Mouse (Mus musculus) brown adipose tissue, adult 24 weeks (tissue): ENCODE data around the gene Lsm4. TPM values are rescaled to one million over a fixed set of nuclear protein-coding genes. Genes with fewer than 3 reads are reported as not detected.
A peak's percentile ranks its signal among the peaks of the same experiment; 100 is the strongest.

ENCODE experiments used
- H3K27ac ChIP-seq: fragments of 200-500 bp; replicated peaks from 2 replicates; pipeline ENCODE4 v1.5.1; 2012; ENCODE audit warnings: low read depth, mild to moderate bottlenecking, low read length
- H3K4me1 ChIP-seq: fragments of 200-500 bp; 2 replicates; pipeline ENCODE4 v1.6.1; 2012; ENCODE audit warnings: low read length, mixed read lengths; ENCODE audit not compliant: control insufficient read depth, insufficient read depth, insufficient read length
- H3K4me3 ChIP-seq: fragments of 200-500 bp; 2 replicates; pipeline ENCODE4 v1.5.1; 2012; ENCODE audit warnings: low read depth, mild to moderate bottlenecking, low read length, moderate library complexity; ENCODE audit not compliant: insufficient read depth
- polyA plus RNA-seq: library from polyadenylated mRNA; stranded (reverse); fragments of >200 nt; gene quantifications from 2 replicates; pipeline ENCODE4 v1.2.4, GENCODE M21; 2012; ENCODE audit not compliant: missing spikeins, insufficient read depth, insufficient read length

Lsm4 gene
- polyA plus RNA-seq, result 89.4 and 121 TPM in 2 replicates

GRCm38 (mm10) chr8:70673079-70673856 lies at the start of gene Lsm4:
TSS of gene Lsm4 (plus strand) at chr8:70673248.
- Histone ChIP-seq H3K4me1 (peaks cover 11% of the 10 kb centered on the region), H3K27ac (peak within 1 kb of the TSS; percentile 97), H3K4me3 (peak within 1 kb of the TSS; percentile 77)

- H3K4me3 ChIP-seq, result no peak overlapping the region
- no peak overlapping the region for H3K27ac ChIP-seq
Measured at GRCm38 (mm10) chr8:70625104-70625503, 47.9 kb upstream of the Lsm4 start.

DNA sequence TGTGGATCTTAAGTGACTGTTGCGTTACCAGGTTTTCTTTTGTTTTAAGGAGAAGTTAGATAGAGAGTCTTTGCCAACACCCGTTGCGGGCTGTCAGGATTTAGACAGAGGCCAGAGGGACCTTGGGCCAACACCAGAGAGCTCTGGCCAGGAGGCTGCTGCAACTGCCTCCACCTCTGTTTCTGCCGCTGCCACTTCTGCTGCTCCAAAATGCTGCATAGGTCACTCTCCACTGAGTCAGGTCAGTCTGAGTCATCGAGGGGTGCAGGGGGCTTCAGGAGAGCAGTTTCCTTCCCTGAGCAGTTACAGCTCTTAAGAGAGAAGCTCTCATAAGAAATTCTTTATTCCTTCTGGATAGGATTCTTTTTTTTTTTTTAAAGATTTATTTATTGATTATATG lies 46.0 kb upstream of the Lsm4 start:
- no peak overlapping the region for H3K4me3 ChIP-seq
- H3K4me1 ChIP-seq, result peaks cover 5% of the 10 kb centered on the region
- no peak overlapping the region for H3K27ac ChIP-seq

More at GRCm38 (mm10) chr8:70625104-70625503, 47.9 kb upstream of the Lsm4 start:
- H3K4me1 ChIP-seq, result no peaks in the 10 kb centered on the region

GRCm38 (mm10) chr8:70628986-70629490 lies 44.0 kb upstream of the Lsm4 start:
- Histone ChIP-seq H3K4me3 (no peak overlapping the region), H3K4me1 (peaks cover 8% of the 10 kb centered on the region)

DNA sequence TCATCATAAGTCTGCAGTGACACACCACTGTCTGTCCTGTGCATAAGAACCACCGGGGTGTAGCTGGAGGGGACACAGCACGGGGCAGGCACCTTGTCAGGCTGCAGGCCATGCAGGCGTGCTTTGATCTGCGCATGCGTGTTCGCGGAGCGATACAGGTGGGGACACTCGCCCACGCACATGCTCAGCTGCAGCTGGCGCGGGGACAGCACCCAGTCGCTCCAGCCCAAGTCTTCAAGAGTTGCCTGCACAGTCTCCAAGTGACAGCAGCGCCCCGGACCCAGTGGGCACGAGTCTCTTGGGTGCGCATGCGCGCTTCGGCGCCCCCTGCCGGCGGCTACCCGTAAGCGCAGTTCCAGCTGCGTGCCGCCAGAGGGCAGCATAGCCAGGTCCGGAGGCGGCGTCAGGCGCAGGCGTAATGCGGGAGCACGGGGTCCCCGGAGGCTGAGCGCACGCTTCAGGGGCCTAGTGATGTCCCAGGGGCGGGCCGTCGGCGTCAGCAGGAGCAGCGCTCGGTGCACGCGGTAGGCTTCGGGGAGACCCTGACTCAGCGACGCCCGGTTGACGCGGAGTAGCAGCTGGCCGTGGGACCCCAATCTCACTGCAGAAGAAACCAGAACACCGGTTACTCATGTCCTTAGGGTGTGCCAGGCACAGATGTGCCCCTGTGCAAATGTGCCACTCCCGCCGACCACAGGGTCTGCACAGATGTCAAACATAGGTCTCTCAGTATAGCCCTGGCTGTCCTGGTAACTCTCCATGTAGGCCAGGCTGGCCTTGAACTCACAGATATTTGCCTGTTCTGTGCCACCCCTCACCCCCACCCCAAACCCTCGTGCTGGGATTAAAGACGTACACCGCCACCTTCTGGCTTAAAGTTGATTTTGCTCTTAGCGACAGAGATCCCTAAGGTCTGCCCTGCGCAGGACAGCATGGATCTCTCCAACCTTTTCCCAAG lies 43.2 kb upstream of the Lsm4 start:
- H3K4me1 ChIP-seq, result peaks cover 15% of the 10 kb centered on the region
- H3K27ac ChIP-seq, result peak overlapping the region; percentile 84
- peak overlapping the region; percentile 65 for H3K4me3 ChIP-seq

More at GRCm38 (mm10) chr8:70628986-70629490, 44.0 kb upstream of the Lsm4 start:
- no peak overlapping the region for H3K27ac ChIP-seq

- Histone ChIP-seq H3K4me3 (peak overlapping the region; percentile 65), H3K27ac (peak overlapping the region; percentile 84), H3K4me1 (peaks cover 24% of the 10 kb centered on the region)
Measured at GRCm38 (mm10) chr8:70630532-70631381, 42.3 kb upstream of the Lsm4 start.

DNA sequence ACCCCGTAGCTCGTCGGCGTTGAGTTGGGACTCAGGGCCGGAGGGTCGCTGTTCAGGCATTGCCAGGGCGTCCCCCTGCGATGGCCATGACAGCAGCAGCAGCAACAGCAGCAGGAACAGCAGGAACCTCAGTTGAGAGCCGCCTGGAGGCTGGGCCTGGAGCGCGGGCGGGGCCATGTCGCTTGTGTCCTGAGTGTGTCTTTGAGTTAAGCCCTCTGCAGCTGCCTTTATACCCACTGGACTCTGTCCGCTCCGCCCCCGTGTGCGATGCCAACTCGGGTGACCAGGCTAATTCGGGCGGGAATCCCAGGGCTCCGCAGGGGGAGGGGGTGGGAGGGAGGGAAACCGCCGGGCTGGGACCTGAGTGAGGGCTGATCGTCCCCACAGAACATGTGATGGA lies 41.6 kb upstream of the Lsm4 start:
- peak overlapping the region; percentile 65 for H3K4me3 ChIP-seq
- H3K4me1 ChIP-seq, result peaks cover 24% of the 10 kb centered on the region
- H3K27ac ChIP-seq, result peak overlapping the region; percentile 84

- peak within 1 kb of the TSS; percentile 84 for H3K27ac ChIP-seq
- H3K4me1 ChIP-seq, result peaks cover 24% of the 10 kb centered on the region
- H3K4me3 ChIP-seq, result peak within 1 kb of the TSS; percentile 65
Measured at GRCm38 (mm10) chr8:70632346-70632892, 40.6 kb upstream of the Lsm4 start, which contains the start of gene Gdf15. TSS of gene Gdf15 (minus strand) at chr8:70632456.

DNA sequence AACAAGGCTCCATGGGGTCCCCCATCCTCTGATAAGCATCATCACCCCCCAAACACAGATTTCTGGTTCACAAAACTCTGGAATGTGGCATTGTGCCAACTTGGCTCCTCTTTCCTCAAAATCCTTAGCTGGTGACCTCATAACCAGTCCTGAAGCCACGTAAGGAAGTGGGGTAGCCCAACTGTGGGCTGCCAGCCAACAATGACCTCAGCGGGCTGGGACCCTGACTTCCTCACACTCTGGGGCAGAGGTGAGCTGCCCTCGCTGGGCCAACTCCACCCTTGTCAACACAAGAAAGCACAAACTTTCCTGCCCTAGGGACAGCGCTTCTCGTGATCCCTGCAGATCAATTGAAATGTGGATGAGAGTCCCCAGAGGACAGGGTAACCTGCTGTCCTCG lies 39.0 kb upstream of the Lsm4 start:
- Histone ChIP-seq H3K27ac (peak overlapping the region; percentile 84), H3K4me1 (peaks cover 24% of the 10 kb centered on the region), H3K4me3 (no peak overlapping the region)

DNA sequence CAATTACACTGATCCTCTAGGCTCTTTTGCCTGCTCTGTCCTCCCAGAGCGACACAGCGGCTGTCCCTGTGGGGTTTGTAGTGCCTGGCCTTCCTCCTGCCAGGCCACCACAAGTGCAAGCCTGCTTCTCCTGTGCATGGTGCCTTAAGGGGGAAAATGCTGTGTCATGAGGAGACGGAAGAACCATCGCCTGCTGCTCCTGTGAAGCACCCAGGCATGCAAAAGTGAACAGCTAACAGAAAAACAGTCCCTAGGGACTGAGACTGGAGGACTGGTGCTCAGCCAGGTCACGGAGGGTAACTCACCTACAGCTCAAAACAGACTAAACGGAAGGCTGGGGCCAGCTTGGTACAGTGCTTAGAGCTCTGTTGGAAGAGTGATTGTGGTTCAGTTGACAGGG lies 37.5 kb upstream of the Lsm4 start:
- Histone ChIP-seq H3K27ac (peak overlapping the region; percentile 84), H3K4me1 (peaks cover 24% of the 10 kb centered on the region)

GRCm38 (mm10) chr8:70636838-70637237 lies 36.2 kb upstream of the Lsm4 start:
- Histone ChIP-seq H3K4me1 (peaks cover 21% of the 10 kb centered on the region), H3K4me3 (no peak overlapping the region), H3K27ac (no peak overlapping the region)

More for the DNA sequence above, 37.5 kb upstream of the Lsm4 start:
- no peak overlapping the region for H3K4me3 ChIP-seq

DNA sequence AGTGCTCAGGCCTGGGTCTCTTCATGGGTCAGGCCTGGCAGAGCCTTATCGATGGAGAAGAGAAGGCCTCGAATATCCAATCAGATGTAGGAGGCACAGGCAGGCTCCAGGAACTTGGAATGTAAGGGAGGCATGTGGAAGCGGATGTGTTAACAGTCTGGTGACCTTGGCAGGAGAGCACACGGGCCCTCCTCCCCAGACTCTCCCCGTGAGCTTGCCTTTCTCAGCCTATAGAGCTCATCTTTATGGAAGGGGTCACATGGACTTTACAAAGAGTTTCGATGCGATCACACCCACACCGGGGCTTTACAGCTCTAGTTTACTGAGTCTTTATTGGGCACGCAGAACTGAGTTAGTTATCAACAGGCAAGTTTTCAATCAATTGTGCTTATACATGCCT lies 34.3 kb upstream of the Lsm4 start:
- Histone ChIP-seq H3K4me1 (peaks cover 17% of the 10 kb centered on the region), H3K4me3 (no peak overlapping the region), H3K27ac (no peak overlapping the region)

- no peak overlapping the region for H3K27ac ChIP-seq
- H3K4me3 ChIP-seq, result no peak overlapping the region
- peaks cover 24% of the 10 kb centered on the region for H3K4me1 ChIP-seq
Measured at GRCm38 (mm10) chr8:70643019-70643418, 30.0 kb upstream of the Lsm4 start.

DNA sequence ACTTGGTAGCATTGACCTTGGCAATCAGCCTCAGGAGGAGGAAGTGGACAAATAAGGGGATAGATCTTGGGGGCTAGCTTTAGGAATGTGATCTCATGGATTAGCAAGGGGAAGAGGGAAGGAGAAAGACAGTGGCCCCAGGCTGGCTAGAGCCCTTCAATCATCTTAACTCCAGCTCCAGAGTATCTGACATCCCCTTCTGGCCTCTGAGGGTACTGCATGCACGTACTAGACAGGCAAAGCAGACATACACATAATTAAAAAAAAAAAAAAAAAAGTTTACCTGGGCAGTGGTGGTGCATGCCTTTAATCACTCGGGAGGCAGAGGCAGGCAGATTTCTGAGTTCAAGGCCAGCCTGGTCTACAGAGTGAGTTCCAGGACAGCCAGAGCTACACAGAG lies 29.0 kb upstream of the Lsm4 start:
- no peak overlapping the region for H3K27ac ChIP-seq
- peaks cover 34% of the 10 kb centered on the region for H3K4me1 ChIP-seq
- H3K4me3 ChIP-seq, result no peak overlapping the region
